Mouse (Mus musculus): ENCODE measurements around the gene Shox2. TPM values are rescaled to one million over a fixed set of nuclear protein-coding genes. Genes with fewer than 3 reads are reported as not detected.

The Shox2 gene
- polyA plus RNA-seq, 1 experiment from 2014 or later: 11.9 TPM

DNA sequence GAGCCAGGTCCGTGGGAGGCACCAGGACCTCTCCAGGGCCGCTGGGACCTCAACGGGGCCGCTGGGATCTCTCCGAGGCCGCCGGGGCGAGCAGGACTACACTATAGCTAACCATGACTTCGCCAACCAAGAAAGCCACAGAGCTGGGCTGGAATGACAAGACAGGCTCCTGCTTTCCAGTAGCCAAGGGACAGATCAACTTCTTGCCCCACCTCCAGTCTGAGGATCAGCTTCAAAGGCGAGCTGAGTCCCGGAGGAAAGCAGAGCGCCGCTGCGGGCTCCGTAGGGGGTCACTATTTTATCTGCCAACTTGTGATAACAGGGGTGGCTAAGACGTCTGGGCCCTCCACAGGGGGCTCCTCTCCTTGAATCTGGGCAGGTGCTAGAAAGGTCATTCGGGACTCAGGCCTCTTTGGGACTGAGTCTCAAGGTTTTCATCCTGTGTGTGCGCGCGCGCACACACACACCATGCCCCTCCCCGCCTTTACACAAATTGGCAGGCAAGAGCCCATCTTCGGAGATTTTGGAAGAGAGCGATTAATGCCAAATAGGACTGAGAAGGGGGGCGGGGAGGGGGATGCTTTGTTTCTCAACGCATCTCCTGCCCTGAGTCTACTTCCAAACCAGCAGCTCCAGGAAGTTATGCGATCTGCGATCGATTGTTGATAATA, 10.8 kb downstream of the Shox2 start:
- no peak for ATAC-seq (replicated peaks; ENCODE audit: insufficient number of reproducible peaks, low FRiP score, low TSS enrichment)
- under 1% methylated on average over 29 of the region's 29 CpGs for WGBS (ENCODE audit: insufficient replicate concordance)
- Histone ChIP-seq H3K4me3 (ENCODE audit: low read depth, low read length) (peak overlapping the region; percentile 27; the same call in 1 of the 2 replicates), H3K27me3 (ENCODE audit: control insufficient read depth, insufficient read depth, low read length) (peaks cover 59% of the 10 kb centered on the region), H3K9me3 (replicated peaks; ENCODE audit: control insufficient read depth, low read length) (no peaks in the 10 kb centered on the region), H3K36me3 (ENCODE audit: control insufficient read depth, insufficient read depth, low read length) (no peaks in the 10 kb centered on the region), H3K4me2 (peak overlapping the region; percentile 55), H3K9ac (ENCODE audit: low read depth, low read length) (no peak overlapping the region), H3K27ac (ENCODE audit: low read depth, low read length) (no peak overlapping the region), H3K4me1 (ENCODE audit: control insufficient read depth, insufficient read depth, low read length) (peaks cover 9% of the 10 kb centered on the region; the same call in 1 of the 2 replicates)

DNA sequence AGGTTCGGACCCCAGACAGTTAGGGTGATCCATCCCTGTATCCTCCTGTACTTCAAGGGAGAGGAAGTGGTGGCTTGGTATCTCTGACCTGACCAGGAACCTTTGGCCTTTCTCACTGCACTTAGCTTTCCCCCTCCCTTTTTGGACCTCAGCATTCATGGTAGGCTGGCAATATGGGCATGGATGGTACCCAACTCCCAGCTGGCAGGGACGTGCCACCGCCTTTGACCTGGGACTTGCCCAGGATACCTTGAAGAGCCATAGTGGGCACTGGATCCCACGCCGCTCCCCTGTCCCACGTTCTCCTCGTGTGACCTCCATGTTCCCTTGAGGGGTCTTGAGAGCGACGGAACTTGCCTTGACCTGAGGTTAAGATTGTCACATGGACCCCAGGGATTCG, 11.3 kb downstream of the Shox2 start:
- H3K4me1 ChIP-seq (ENCODE audit: control insufficient read depth, insufficient read depth, low read length): peaks cover 9% of the 10 kb centered on the region; the same call in 1 of the 2 replicates
- H3K27ac ChIP-seq (ENCODE audit: low read depth, low read length): no peak overlapping the region
- H3K4me2 ChIP-seq: peak overlapping the region; percentile 55
- no peaks in the 10 kb centered on the region for H3K36me3 ChIP-seq (ENCODE audit: control insufficient read depth, insufficient read depth, low read length)
- 3% methylated on average over 10 of the region's 10 CpGs for WGBS (ENCODE audit: insufficient replicate concordance)
- H3K27me3 ChIP-seq (ENCODE audit: control insufficient read depth, insufficient read depth, low read length): peaks cover 58% of the 10 kb centered on the region
- no peaks in the 10 kb centered on the region for H3K9me3 ChIP-seq (replicated peaks; ENCODE audit: control insufficient read depth, low read length)
- no peak for ATAC-seq (replicated peaks; ENCODE audit: insufficient number of reproducible peaks, low FRiP score, low TSS enrichment)
- no peak overlapping the region for H3K9ac ChIP-seq (ENCODE audit: low read depth, low read length)
- peak overlapping the region; percentile 27; the same call in 1 of the 2 replicates for H3K4me3 ChIP-seq (ENCODE audit: low read depth, low read length)

DNA sequence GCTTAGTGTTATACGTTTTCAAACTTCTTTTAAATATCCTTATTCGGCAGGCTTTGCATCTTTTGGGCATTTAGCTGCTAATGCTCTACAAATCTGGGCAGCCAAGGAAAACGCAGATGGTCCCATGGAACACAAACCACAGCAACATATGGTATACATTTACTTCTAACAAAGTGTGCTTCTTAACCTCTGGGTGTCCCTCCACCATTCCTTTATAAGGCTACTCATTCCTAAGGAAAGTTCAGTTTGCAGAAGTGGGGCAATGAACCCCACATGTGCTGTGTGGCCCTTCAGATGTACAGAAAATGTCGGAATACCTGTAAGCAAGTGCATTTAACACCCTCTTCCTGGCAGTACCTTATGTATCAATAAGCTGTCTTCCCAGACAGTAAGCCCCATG, 14.1 kb downstream of the Shox2 start:
- H3K9ac ChIP-seq (ENCODE audit: low read depth, low read length): no peak overlapping the region
- no peak overlapping the region for H3K4me2 ChIP-seq
- no peak for ATAC-seq (replicated peaks; ENCODE audit: insufficient number of reproducible peaks, low FRiP score, low TSS enrichment)
- 66% methylated on average over 4 of the region's 4 CpGs for WGBS (ENCODE audit: insufficient replicate concordance)
- peaks cover 9% of the 10 kb centered on the region; the same call in 1 of the 2 replicates for H3K4me1 ChIP-seq (ENCODE audit: control insufficient read depth, insufficient read depth, low read length)
- H3K27me3 ChIP-seq (ENCODE audit: control insufficient read depth, insufficient read depth, low read length): peaks cover 36% of the 10 kb centered on the region
- no peak overlapping the region for H3K27ac ChIP-seq (ENCODE audit: low read depth, low read length)
- no peak overlapping the region for H3K4me3 ChIP-seq (ENCODE audit: low read depth, low read length)
- H3K9me3 ChIP-seq (replicated peaks; ENCODE audit: control insufficient read depth, low read length): no peaks in the 10 kb centered on the region
- no peaks in the 10 kb centered on the region for H3K36me3 ChIP-seq (ENCODE audit: control insufficient read depth, insufficient read depth, low read length)

DNA sequence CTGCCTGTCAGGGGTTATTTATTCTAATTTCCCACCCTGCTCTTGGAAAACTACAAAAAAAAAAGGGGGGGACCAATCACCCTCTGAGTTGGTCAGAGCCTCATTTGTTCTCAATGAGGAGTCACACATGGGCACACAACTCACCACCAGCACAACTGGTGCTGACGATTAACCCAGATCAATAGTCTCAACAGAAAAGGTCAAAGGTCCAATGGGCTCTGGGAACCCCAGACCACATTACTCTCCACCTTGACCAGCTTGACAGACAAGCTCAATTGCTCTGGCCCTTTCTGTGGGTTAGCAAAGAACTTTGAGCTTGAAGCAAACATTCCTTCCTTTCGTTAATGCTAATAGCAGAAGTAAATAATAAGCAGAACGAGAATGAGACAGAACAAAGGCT, 16.7 kb downstream of the Shox2 start:
- no peaks in the 10 kb centered on the region for H3K36me3 ChIP-seq (ENCODE audit: control insufficient read depth, insufficient read depth, low read length)
- peaks cover 16% of the 10 kb centered on the region for H3K27me3 ChIP-seq (ENCODE audit: control insufficient read depth, insufficient read depth, low read length)
- no peaks in the 10 kb centered on the region for H3K9me3 ChIP-seq (replicated peaks; ENCODE audit: control insufficient read depth, low read length)
- H3K4me2 ChIP-seq: no peak overlapping the region
- H3K27ac ChIP-seq (ENCODE audit: low read depth, low read length): no peak overlapping the region
- no peak overlapping the region for H3K4me3 ChIP-seq (ENCODE audit: low read depth, low read length)
- no peak overlapping the region for H3K9ac ChIP-seq (ENCODE audit: low read depth, low read length)
- ATAC-seq (replicated peaks; ENCODE audit: insufficient number of reproducible peaks, low FRiP score, low TSS enrichment): no peak
- WGBS (ENCODE audit: insufficient replicate concordance): 59% methylated on average over 3 of the region's 3 CpGs
- H3K4me1 ChIP-seq (ENCODE audit: control insufficient read depth, insufficient read depth, low read length): no peaks in the 10 kb centered on the region

DNA sequence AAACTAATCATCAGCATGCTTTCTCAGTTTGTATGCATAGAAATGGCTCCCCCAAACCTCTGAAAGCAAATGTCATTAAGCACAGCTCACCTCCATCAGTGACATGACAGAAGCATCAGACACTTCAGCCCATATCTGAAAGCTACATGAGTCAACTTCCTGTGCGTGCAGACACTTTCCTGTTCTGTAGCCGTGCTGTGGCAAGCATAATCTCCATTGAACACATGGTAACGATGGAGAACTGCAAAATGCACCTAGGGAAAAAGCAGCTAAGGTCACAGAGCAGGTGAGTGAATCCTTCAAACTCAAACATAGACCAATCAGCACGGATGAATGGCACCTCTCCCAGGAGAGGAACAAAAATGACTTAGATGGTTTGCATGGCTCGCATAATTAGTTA, 21.6 kb downstream of the Shox2 start:
- H3K27ac ChIP-seq (ENCODE audit: low read depth, low read length): no peak overlapping the region
- no peaks in the 10 kb centered on the region for H3K4me1 ChIP-seq (ENCODE audit: control insufficient read depth, insufficient read depth, low read length)
- H3K9ac ChIP-seq (ENCODE audit: low read depth, low read length): no peak overlapping the region
- H3K4me3 ChIP-seq (ENCODE audit: low read depth, low read length): no peak overlapping the region
- no peaks in the 10 kb centered on the region for H3K9me3 ChIP-seq (replicated peaks; ENCODE audit: control insufficient read depth, low read length)
- no peak overlapping the region for H3K4me2 ChIP-seq
- no peak for ATAC-seq (replicated peaks; ENCODE audit: insufficient number of reproducible peaks, low FRiP score, low TSS enrichment)
- H3K36me3 ChIP-seq (ENCODE audit: control insufficient read depth, insufficient read depth, low read length): no peaks in the 10 kb centered on the region
- H3K27me3 ChIP-seq (ENCODE audit: control insufficient read depth, insufficient read depth, low read length): no peaks in the 10 kb centered on the region
- WGBS (ENCODE audit: insufficient replicate concordance): 41% methylated on average over 5 of the region's 5 CpGs

DNA sequence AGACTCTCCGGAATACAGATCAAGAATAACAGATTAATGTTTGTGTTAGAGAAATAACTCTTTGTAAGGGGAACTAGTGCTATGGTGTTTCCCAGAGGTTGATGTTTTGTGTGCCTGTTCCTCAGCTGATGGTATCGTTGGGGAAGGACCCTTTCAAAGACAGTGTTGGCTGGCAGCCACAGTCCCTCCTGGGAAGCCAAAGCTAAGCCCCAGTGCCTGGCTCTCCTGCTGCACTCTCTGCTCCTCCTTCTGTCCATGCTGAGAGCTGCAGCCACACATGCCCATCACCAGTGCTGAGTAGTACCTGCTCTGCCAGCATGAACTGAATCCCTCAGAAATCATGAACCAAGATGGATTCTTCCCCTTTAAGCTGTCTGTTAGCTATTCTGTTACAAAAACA, 26.4 kb downstream of the Shox2 start:
- Histone ChIP-seq H3K9me3 (replicated peaks; ENCODE audit: control insufficient read depth, low read length) (no peaks in the 10 kb centered on the region), H3K36me3 (ENCODE audit: control insufficient read depth, insufficient read depth, low read length) (no peaks in the 10 kb centered on the region), H3K4me3 (ENCODE audit: low read depth, low read length) (no peak overlapping the region), H3K4me2 (no peak overlapping the region), H3K9ac (ENCODE audit: low read depth, low read length) (no peak overlapping the region), H3K27ac (ENCODE audit: low read depth, low read length) (no peak overlapping the region), H3K27me3 (ENCODE audit: control insufficient read depth, insufficient read depth, low read length) (no peaks in the 10 kb centered on the region), H3K4me1 (ENCODE audit: control insufficient read depth, insufficient read depth, low read length) (no peaks in the 10 kb centered on the region)
- 53% methylated on average over 2 of the region's 2 CpGs for WGBS (ENCODE audit: insufficient replicate concordance)
- no peak for ATAC-seq (replicated peaks; ENCODE audit: insufficient number of reproducible peaks, low FRiP score, low TSS enrichment)

DNA sequence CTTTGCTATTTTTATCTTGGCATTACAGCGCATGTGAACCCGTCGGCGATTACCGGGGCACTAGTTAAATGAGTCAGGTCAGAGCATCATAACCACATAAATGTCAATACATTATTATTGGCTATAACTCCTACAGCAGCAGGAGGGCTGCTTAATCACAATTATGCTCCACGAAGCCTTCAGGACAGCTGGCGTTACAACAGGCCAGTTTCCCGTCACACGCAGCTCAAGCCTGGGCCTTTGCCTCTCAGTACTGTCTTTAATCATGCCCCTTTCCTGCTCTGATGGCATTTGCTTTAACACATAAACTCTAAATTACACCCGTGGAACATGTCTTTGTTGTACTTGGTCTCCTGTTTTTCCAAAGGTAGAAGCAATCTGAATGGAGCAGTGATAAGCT, 41.9 kb downstream of the Shox2 start:
- Histone ChIP-seq H3K4me2 (no peak overlapping the region), H3K4me3 (ENCODE audit: low read depth, low read length) (no peak overlapping the region), H3K36me3 (ENCODE audit: control insufficient read depth, insufficient read depth, low read length) (no peaks in the 10 kb centered on the region), H3K9ac (ENCODE audit: low read depth, low read length) (no peak overlapping the region), H3K27me3 (ENCODE audit: control insufficient read depth, insufficient read depth, low read length) (no peaks in the 10 kb centered on the region), H3K27ac (ENCODE audit: low read depth, low read length) (no peak overlapping the region), H3K4me1 (ENCODE audit: control insufficient read depth, insufficient read depth, low read length) (no peaks in the 10 kb centered on the region), H3K9me3 (replicated peaks; ENCODE audit: control insufficient read depth, low read length) (no peaks in the 10 kb centered on the region)
- 73% methylated on average over 10 of the region's 10 CpGs for WGBS (ENCODE audit: insufficient replicate concordance)
- ATAC-seq (replicated peaks; ENCODE audit: insufficient number of reproducible peaks, low FRiP score, low TSS enrichment): no peak

DNA sequence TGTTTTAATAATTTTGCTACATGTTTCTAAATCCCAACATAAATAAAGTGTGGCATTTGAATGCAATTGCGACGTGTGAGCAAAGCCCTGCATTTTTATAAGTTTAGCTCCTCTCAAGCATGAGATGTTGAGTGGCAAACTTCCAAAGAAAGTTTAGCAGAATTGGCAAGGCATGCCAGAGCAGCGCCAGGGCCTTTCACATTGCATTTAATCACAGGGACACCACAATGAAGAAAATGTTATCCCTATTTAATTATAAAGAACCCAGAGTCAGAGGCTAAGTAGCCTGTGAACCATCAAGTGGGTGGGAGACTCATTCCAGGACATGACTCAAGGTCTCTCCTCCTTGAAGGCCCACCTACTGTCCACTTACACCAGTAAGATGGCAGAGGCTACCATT, 59.1 kb downstream of the Shox2 start:
- Histone ChIP-seq H3K9me3 (replicated peaks; ENCODE audit: control insufficient read depth, low read length) (no peaks in the 10 kb centered on the region), H3K27ac (ENCODE audit: low read depth, low read length) (no peak overlapping the region), H3K4me3 (ENCODE audit: low read depth, low read length) (no peak overlapping the region), H3K9ac (ENCODE audit: low read depth, low read length) (no peak overlapping the region), H3K36me3 (ENCODE audit: control insufficient read depth, insufficient read depth, low read length) (no peaks in the 10 kb centered on the region), H3K4me2 (no peak overlapping the region), H3K4me1 (ENCODE audit: control insufficient read depth, insufficient read depth, low read length) (no peaks in the 10 kb centered on the region), H3K27me3 (ENCODE audit: control insufficient read depth, insufficient read depth, low read length) (no peaks in the 10 kb centered on the region)
- no peak for ATAC-seq (replicated peaks; ENCODE audit: insufficient number of reproducible peaks, low FRiP score, low TSS enrichment)
- 80% methylated on average over 3 of the region's 3 CpGs for WGBS (ENCODE audit: insufficient replicate concordance)
